Mouse (Mus musculus): Measurements from ENCODE around the gene Fez1. TPM values are rescaled to one million over a fixed set of nuclear protein-coding genes. Genes with fewer than 3 reads are reported as not detected.

Gene Fez1
- polyA plus RNA-seq (2012; rRNA removed; ENCODE audit: low replicate concordance) = 0.19 and 0.87 TPM in 2 replicates

GRCm38 (mm10) chr9:36821644-36822000 is at the start of gene Fez1:
Gene Fez1, plus strand, starts transcription at chr9:36821864.

DNA sequence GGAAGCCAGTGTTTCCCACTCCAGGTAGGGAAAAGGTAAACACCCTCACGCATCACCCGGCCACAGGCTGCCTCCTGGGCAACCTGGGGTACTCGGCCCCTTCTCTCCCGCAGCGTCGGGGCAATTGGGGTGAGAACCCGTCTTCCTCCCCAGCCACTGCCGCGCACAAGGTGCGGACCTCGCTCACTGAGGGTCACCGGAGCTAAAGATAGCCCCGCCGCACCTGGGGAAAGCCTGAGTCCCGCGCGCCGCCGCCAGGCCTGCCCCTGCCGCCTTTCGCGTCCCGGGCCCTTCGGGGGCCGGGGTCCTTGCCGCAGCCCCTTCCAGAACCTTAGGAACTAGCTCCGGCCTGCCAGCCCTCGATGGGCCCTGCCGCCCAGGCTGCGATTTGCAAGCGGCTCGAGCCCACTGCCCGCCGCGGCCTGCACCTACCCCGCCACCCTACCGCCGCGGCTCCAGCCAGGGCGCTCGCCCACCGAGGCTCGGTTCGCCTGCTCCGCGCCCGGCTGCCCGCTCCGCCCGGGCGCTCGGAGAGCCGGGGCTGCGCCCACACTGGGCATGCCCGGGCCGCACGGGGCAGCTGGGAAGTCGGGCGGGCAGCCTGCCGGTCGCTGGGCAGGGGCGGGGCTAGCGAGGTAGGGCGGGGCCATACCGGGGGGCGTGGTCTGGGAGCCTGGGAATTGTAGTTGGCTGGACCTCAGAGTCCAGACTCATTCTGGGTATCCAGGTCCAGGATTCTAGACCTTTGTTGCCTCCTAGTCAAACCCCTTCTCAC is 24.7 kb upstream of the Fez1 start, which contains the start of gene Ei24:
Ei24 (minus strand) TSS at position 613 of the 775 bp plus-strand sequence.

Other genes starting within 250 kb of the Fez1 start
- not detected in 2 replicates for gene Gm17689, start 239.2 kb upstream of the Fez1 start, polyA plus RNA-seq (2012; rRNA removed; ENCODE audit: low replicate concordance)
- not detected in 2 replicates for gene A630095E13Rik, start 178.5 kb upstream of the Fez1 start, polyA plus RNA-seq (2012; rRNA removed; ENCODE audit: low replicate concordance)
- gene Acrv1, start 128.6 kb upstream of the Fez1 start, polyA plus RNA-seq (2012; rRNA removed; ENCODE audit: low replicate concordance) = not detected in 2 replicates
- gene Chek1, start 94.8 kb upstream of the Fez1 start, polyA plus RNA-seq (2012; rRNA removed; ENCODE audit: low replicate concordance) = 0.15 and 0.53 TPM in 2 replicates
- gene Stt3a, start 54.2 kb upstream of the Fez1 start, polyA plus RNA-seq (2012; rRNA removed; ENCODE audit: low replicate concordance) = 48.8 and 57.5 TPM in 2 replicates
- 68.6 and 86.1 TPM in 2 replicates for gene Ei24, start 24.5 kb upstream of the Fez1 start, polyA plus RNA-seq (2012; rRNA removed; ENCODE audit: low replicate concordance)